Mouse (Mus musculus) limb, embryonic 14.5 days (tissue): ENCODE results near the gene Hyal1. TPM values are rescaled to one million over a fixed set of nuclear protein-coding genes. Genes with fewer than 3 reads are reported as not detected.

Source experiments
- ATAC-seq: fragments of 200-750 bp; cut with Nextera tagmentation; 2 replicates; pipeline ENCODE4 v1.8.0; 2017; ENCODE audit warnings: low read depth, moderate number of reproducible peaks, moderate TSS enrichment; ENCODE audit not compliant: low FRiP score
- DNase-seq: peaks from one replicate; pipeline ENCODE4 v3.0.0-alpha.2; 2015; ENCODE audit warnings: low spot score
- H3K27ac ChIP-seq: fragments of 300-500 bp; sonication (generic); replicated peaks from 2 replicates; pipeline ENCODE4 v1.5.1; 2014; ENCODE audit warnings: low read depth, mild to moderate bottlenecking, low read length, moderate library complexity, mixed read lengths
- H3K27me3 ChIP-seq: fragments of 300-500 bp; sonication (generic); 2 replicates; pipeline ENCODE4 v1.6.1; 2014; ENCODE audit warnings: low read length, mixed read lengths; ENCODE audit not compliant: control insufficient read depth, insufficient read depth
- H3K36me3 ChIP-seq: fragments of 300-500 bp; sonication (generic); 2 replicates; pipeline ENCODE4 v1.6.1; 2014; ENCODE audit warnings: mild to moderate bottlenecking, low read length, moderate library complexity, mixed read lengths; ENCODE audit not compliant: control insufficient read depth, insufficient read depth
- H3K4me1 ChIP-seq: fragments of 300-500 bp; sonication (generic); 2 replicates; pipeline ENCODE4 v1.6.1; 2014; ENCODE audit warnings: antibody characterized with exemption, low read length, mixed read lengths; ENCODE audit not compliant: control insufficient read depth, insufficient read depth
- H3K4me2 ChIP-seq: fragments of 300-500 bp; sonication (generic); replicated peaks from 2 replicates; pipeline ENCODE4 v1.6.1; 2014; ENCODE audit warnings: low read depth, mild to moderate bottlenecking, low read length, moderate library complexity; ENCODE audit not compliant: severe bottlenecking
- H3K4me3 ChIP-seq: fragments of 300-500 bp; sonication (generic); replicated peaks from 2 replicates; pipeline ENCODE4 v1.5.1; 2014; ENCODE audit warnings: low read length
- H3K9ac ChIP-seq: fragments of 300-500 bp; sonication (generic); 2 replicates; pipeline ENCODE4 v1.6.1; 2014; ENCODE audit warnings: mild to moderate bottlenecking, low read depth, low read length, moderate library complexity; ENCODE audit not compliant: severe bottlenecking
- H3K9me3 ChIP-seq: fragments of 300-500 bp; sonication (generic); 2 replicates; pipeline ENCODE4 v1.6.1; 2016; ENCODE audit warnings: low read length; ENCODE audit not compliant: control insufficient read depth
- POLR2A ChIP-seq: fragments of 200-500 bp; IDR thresholded peaks from 2 replicates; pipeline ENCODE4 v1.8.0; 2012; ENCODE audit warnings: inconsistent platforms, mild to moderate bottlenecking, moderate library complexity, borderline replicate concordance; ENCODE audit not compliant: insufficient read depth, insufficient read length; ENCODE audit errors: extremely low read depth
- WGBS: fragments of 180-500 bp; shearing (Covaris S2); extraction: QIAGEN DNeasy Blood & Tissue Kit; methylation state at CpG from one replicate; pipeline ENCODE4 v1.1.7; 2014; 5-methylcytosine and 5-hydroxymethylcytosine counted together
- polyA plus RNA-seq, 2 experiments: library from polyadenylated mRNA; depleted of rRNA in 1 of 2; stranded (reverse) in 1 of 2; unstranded in 1 of 2; fragments of >200 nt; fragmentation: Nextera tagmentation in 1 of 2; extraction: Ambion mirVana in 1 of 2; gene quantifications; 2 replicates each; pipeline versions ENCODE4 v1.2.1 to v1.2.3; 2012 to 2014

The Hyal1 gene
- polyA plus RNA-seq, 2 experiments: 6.9 to 11.1 TPM

DNA sequence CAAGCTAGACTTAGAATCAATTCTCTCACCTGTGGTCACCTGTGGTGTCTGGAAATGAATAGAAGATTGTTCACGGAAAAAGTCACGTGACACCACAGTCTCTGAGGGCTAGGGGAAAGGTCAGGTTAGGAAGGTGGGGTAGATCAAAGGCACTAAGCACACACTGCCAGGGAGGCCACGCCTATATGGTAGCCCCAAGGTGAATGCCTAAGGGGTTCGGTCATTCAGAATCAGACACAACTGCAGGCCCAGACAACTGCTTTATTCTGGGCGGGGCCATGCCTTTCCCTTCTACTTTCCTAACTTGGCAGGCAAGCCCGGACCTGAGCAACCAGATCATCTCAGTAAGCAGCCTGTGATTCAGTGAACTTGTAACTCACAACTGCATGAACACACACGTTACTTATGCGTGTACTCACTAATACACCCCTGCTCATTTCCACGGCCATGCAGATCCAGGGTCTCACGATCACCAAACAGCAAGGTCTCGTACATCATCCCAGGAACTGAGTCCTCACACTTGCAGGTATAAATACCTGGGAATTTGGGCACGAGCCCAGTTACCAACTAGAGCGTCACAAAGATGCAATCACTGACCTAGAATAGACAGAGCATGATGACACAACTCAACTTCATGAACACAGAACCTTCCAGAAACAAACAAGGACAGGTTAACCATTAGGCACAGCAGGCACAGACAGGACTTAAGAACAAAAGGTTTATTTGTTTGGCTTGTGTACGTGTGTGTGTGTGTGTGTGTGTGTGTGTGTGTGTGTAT, 959 bp upstream of the Hyal1 start:
- peaks cover 36% of the 10 kb centered on the region for H3K36me3 ChIP-seq
- H3K4me2 ChIP-seq: no peak overlapping the region
- H3K9ac ChIP-seq: no peak overlapping the region
- 82% methylated on average over 14 of the region's 14 CpGs for WGBS
- H3K4me3 ChIP-seq: no peak overlapping the region
- peak overlapping the region; percentile 75 for H3K27ac ChIP-seq
- ATAC-seq (no peak), DNase-seq (peak; percentile 68)
- no peaks in the 10 kb centered on the region for H3K27me3 ChIP-seq
- H3K9me3 ChIP-seq: no peaks in the 10 kb centered on the region
- no peak for TF ChIP-seq POLR2A
- peaks cover 31% of the 10 kb centered on the region for H3K4me1 ChIP-seq

DNA sequence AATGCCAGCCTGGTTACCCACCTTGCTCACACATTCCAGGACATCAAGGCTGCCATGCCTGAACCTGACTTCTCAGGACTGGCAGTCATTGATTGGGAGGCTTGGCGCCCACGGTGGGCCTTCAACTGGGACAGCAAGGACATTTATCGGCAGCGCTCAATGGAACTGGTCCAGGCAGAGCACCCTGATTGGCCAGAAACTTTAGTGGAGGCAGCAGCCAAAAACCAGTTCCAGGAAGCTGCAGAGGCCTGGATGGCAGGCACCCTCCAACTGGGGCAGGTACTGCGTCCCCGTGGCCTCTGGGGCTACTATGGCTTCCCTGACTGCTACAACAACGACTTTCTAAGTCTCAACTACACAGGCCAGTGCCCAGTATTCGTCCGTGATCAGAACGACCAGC, 1.1 kb downstream of the Hyal1 start:
- H3K9me3 ChIP-seq: no peaks in the 10 kb centered on the region
- TF ChIP-seq POLR2A: no peak
- ATAC-seq (no peak), DNase-seq (no peak)
- peaks cover 30% of the 10 kb centered on the region for H3K4me1 ChIP-seq
- no peak overlapping the region for H3K27ac ChIP-seq
- H3K4me3 ChIP-seq: no peak overlapping the region
- H3K9ac ChIP-seq: no peak overlapping the region
- WGBS: 88% methylated on average over 10 of the region's 10 CpGs
- H3K27me3 ChIP-seq: no peaks in the 10 kb centered on the region
- 0 out of 2 replicates have a peak overlapping the region, but pooled peaks have one; percentile 3 for H3K4me2 ChIP-seq
- H3K36me3 ChIP-seq: peaks cover 18% of the 10 kb centered on the region

DNA sequence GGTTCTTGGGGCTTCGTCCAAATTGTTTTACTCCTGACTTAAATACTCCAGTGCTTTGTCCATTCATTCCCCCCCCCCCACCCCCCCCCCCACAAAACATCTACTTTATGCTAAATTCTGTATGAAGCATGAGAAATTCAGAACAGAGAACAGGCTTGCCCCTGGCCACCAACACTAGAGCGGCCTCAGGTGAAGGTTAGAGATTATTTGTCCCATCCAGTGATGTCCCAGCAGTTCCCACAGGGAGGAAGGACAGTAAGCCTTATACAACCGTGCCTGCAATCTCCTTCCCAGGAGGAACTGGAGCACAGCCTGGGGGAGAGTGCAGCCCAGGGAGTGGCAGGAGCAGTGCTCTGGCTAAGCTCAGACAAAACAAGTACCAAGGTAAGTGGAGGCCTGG, 1.9 kb downstream of the Hyal1 start, which contains the start of gene Naa80:
Naa80 (plus strand) TSS at position 301 of the 400 bp plus-strand sequence.
- peaks cover 15% of the 10 kb centered on the region for H3K36me3 ChIP-seq
- no peak for ATAC-seq

DNA sequence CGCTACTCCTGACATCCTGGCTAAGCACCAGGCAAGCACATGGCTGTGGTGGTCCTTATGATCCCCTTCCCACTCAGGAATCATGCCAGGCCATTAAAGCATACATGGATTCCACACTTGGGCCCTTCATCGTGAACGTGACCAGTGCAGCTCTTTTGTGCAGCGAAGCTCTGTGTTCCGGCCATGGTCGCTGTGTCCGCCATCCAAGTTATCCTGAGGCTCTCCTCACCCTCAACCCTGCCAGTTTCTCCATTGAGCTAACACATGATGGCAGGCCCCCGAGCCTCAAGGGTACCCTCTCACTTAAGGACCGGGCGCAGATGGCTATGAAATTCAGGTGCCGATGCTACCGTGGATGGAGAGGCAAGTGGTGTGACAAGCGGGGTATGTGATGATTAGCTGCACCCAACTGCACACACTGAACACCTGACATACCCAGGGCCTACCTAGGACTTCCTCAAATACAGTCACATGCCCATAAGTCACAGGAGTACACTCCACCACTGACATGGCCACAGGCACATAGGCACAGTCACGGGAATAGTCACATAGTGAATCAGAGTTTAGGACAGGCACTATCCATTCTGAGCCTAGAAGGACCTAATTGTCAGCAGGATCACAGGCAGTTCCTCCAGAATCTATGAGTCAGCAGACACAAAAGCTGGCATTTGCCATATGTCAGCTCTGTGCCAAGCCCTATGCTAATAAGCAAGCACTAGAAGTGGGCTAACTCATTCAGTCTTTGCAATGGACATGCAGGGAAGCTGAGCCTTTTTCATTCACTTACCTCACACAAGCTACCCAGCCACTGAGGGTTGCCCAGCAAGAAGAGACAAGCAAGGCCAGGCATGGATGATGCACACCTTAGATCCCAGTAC, 2.5 kb downstream of the Hyal1 start:
- 94% methylated on average over 14 of the region's 14 CpGs for WGBS
- Histone ChIP-seq H3K4me1 (peaks cover 30% of the 10 kb centered on the region), H3K9me3 (no peaks in the 10 kb centered on the region), H3K27ac (no peak overlapping the region), H3K9ac (no peak overlapping the region), H3K27me3 (no peaks in the 10 kb centered on the region), H3K4me3 (no peak overlapping the region), H3K36me3 (peaks cover 18% of the 10 kb centered on the region), H3K4me2 (peak overlapping the region; percentile 83; the same call in 1 of the 2 replicates)
- DNase-seq (no peak), ATAC-seq (no peak)
- no peak for TF ChIP-seq POLR2A

More for the DNA sequence above, 1.9 kb downstream of the Hyal1 start, which contains the start of gene Naa80:
- Histone ChIP-seq H3K4me3 (no peak within 1 kb of the TSS), H3K4me1 (peaks cover 30% of the 10 kb centered on the region), H3K9me3 (no peaks in the 10 kb centered on the region), H3K27ac (no peak within 1 kb of the TSS), H3K27me3 (no peaks in the 10 kb centered on the region), H3K9ac (no peak within 1 kb of the TSS), H3K4me2 (0 out of 2 replicates have a peak within 1 kb of the TSS, but pooled peaks have one; percentile 83)
- WGBS: 78% methylated on average over 3 of the region's 3 CpGs
- no peak for TF ChIP-seq POLR2A
- DNase-seq: no peak

DNA sequence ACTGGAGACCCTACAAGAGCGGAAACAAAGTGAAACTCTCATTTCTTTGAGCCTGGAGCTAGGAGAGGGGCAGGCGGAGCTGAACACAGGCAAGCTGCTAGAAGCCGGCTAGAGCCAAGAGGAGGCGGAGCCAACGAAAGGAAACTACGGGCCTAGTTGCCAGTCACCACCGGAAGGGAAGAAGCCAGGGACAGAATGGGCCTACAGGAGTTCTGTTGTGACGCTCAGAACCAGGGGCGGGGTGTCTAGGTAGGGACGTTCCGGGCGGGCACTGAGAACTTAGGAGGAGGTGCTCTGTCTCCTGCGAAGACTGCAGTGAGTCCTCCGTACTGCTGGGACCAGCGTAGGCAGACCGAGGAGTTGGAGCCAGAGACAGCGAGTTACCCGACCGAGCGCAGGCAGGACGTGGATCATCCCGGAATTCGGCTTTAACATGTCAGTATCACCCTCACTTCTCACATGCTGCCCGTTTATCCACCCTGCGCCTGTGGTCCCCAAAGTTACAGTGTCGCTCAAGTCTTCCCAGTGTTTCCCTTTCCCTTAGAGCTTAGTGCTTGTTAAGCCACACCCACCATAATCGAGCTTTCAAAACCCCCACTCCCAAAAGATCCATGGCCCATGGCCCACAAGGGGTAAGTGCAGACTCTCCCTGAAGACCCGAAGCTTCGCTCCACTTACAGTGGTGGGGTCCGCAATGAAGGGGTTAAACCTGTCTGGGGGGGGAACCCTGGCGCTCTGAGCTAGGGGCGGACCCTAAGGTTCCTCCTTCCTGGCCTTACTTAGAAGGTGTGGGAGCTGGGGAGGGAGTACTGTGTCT, 4.0 kb downstream of the Hyal1 start, which contains the start of gene Hyal3:
Hyal3 (plus strand) TSS at position 318 of the 817 bp plus-strand sequence.
- H3K4me2 ChIP-seq: peak within 1 kb of the TSS; percentile 83
- H3K36me3 ChIP-seq: peaks cover 13% of the 10 kb centered on the region
- H3K27ac ChIP-seq: peak within 1 kb of the TSS; percentile 91
- H3K4me1 ChIP-seq: peaks cover 30% of the 10 kb centered on the region
- ATAC-seq: peak; percentile 81
- peak within 1 kb of the TSS; percentile 77 for H3K9ac ChIP-seq
- H3K27me3 ChIP-seq: no peaks in the 10 kb centered on the region
- no peaks in the 10 kb centered on the region for H3K9me3 ChIP-seq
- peak within 1 kb of the TSS; percentile 57 for H3K4me3 ChIP-seq
- WGBS: 1% methylated on average over 32 of the region's 32 CpGs
- DNase-seq: peak; percentile 93
- peak; percentile 85; the same call in 1 of the 2 replicates for TF ChIP-seq POLR2A
